Mouse (Mus musculus): ENCODE measurements at regions not wholly inside any gene's neighbourhood (a gene's known extent, or its start where the extent isn't known, plus 50 kb on each side); places are given as distances from the start of the nearest gene placed in this dataset.

GRCm38 (mm10) chr14:16152702-16153101 lies 96.4 kb upstream of the Ngly1 start:
- DNase-seq (ENCODE audit: low spot score) (peak; percentile 40), ATAC-seq (peak; percentile 84)
- H3K27me3 ChIP-seq (ENCODE audit: insufficient read depth, low read length): no peaks in the 10 kb centered on the region
- no peak overlapping the region for H3K27ac ChIP-seq
- H3K36me3 ChIP-seq (ENCODE audit: insufficient read depth, low read length): no peaks in the 10 kb centered on the region
- TF ChIP-seq CTCF (IDR thresholded peaks at IDR 0.05; ENCODE audit: low read depth): no peak
- no peak overlapping the region for H3K9ac ChIP-seq (replicated peaks; ENCODE audit: low read length)
- no peak overlapping the region for H3K4me2 ChIP-seq (ENCODE audit: low read depth, low read length)
- WGBS: 19% methylated on average over 3 of the region's 3 CpGs
- no peak overlapping the region for H3K4me3 ChIP-seq (ENCODE audit: low read length)
- no peaks in the 10 kb centered on the region for H3K4me1 ChIP-seq (ENCODE audit: insufficient read depth, low read length)
- no peaks in the 10 kb centered on the region for H3K9me3 ChIP-seq (ENCODE audit: low read length)

DNA sequence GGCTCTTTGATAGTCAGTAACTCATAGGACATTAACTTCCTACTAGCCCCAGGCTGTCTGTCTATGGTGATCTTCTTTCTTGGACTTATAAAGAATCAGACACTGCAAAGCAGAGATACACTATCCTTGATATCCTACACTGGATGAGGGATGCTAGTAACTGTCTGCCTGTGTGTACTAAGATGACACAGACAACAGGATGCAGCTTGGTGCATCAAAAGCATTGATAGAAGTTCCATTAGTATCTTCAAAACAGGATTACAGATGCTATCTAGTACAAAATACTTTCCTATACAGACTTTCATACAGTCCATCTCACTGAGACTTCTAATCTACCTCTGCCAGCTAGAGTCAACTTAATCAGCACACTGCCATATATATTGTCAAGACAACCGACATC lies 94.0 kb upstream of the Ngly1 start:
- WGBS: 86% methylated on average over 1 of the region's 1 CpGs
- TF ChIP-seq CTCF (IDR thresholded peaks at IDR 0.05; ENCODE audit: low read depth): no peak
- Histone ChIP-seq H3K9me3 (ENCODE audit: low read length) (no peaks in the 10 kb centered on the region), H3K4me1 (ENCODE audit: insufficient read depth, low read length) (no peaks in the 10 kb centered on the region), H3K9ac (replicated peaks; ENCODE audit: low read length) (no peak overlapping the region), H3K4me2 (ENCODE audit: low read depth, low read length) (no peak overlapping the region), H3K27me3 (ENCODE audit: insufficient read depth, low read length) (no peaks in the 10 kb centered on the region), H3K4me3 (ENCODE audit: low read length) (no peak overlapping the region), H3K27ac (no peak overlapping the region), H3K36me3 (ENCODE audit: insufficient read depth, low read length) (no peaks in the 10 kb centered on the region)
- no peak for DNase-seq (ENCODE audit: low spot score)
- no peak for ATAC-seq

GRCm38 (mm10) chr14:16170226-16170625 lies 78.9 kb upstream of the Ngly1 start:
- H3K4me1 ChIP-seq (ENCODE audit: insufficient read depth, low read length): no peaks in the 10 kb centered on the region
- no peak for TF ChIP-seq CTCF (IDR thresholded peaks at IDR 0.05; ENCODE audit: low read depth)
- 81% methylated on average over 1 of the region's 1 CpGs for WGBS
- H3K27ac ChIP-seq: no peak overlapping the region
- H3K4me2 ChIP-seq (ENCODE audit: low read depth, low read length): no peak overlapping the region
- H3K9ac ChIP-seq (replicated peaks; ENCODE audit: low read length): no peak overlapping the region
- no peaks in the 10 kb centered on the region for H3K9me3 ChIP-seq (ENCODE audit: low read length)
- no peak overlapping the region for H3K4me3 ChIP-seq (ENCODE audit: low read length)
- no peaks in the 10 kb centered on the region for H3K27me3 ChIP-seq (ENCODE audit: insufficient read depth, low read length)
- no peak for ATAC-seq
- DNase-seq (ENCODE audit: low spot score): no peak
- H3K36me3 ChIP-seq (ENCODE audit: insufficient read depth, low read length): no peaks in the 10 kb centered on the region

DNA sequence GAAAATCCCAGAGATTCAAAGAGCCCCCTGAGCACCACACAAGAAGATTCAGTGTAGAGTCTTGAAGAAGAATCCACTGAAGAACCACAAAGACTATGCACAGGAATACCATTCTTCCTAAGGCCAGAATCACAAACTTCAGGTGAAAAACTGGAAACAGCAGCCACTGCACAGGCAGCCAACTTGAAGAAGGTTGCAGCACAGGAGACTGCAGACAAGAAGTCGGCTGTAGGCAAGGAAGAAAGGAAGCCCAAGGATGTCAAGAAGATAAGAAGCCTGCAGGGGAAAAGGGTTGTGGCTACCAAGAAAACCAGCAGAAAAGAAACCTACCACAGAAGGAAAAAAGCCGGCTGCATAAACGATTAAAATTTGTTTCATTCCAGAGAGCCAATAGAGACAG lies 76.8 kb upstream of the Ngly1 start:
- WGBS: 94% methylated on average over 3 of the region's 3 CpGs
- no peak for ATAC-seq

DNA sequence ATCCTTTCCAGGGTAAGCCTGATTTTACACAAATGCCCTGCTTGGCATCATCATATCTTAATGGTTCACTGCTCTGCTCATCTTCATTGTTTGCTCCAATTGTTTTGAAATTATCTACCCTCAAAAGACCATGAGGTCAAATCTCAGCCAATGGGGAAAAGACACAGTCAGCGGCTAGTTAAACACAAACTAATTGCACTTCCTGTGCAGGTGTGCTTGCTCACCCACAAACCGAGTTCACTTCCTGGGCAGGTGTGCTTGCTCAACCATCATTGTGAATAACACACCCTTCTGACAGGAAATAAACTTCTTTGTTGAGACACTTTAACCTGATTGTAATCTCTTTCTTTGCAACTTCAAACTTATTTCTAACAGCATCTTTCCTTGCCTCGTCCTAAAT lies 75.8 kb upstream of the Ngly1 start:
- no peak for DNase-seq (ENCODE audit: low spot score)
- H3K9me3 ChIP-seq (ENCODE audit: low read length): no peaks in the 10 kb centered on the region
- no peaks in the 10 kb centered on the region for H3K27me3 ChIP-seq (ENCODE audit: insufficient read depth, low read length)
- TF ChIP-seq CTCF (IDR thresholded peaks at IDR 0.05; ENCODE audit: low read depth): no peak
- H3K9ac ChIP-seq (replicated peaks; ENCODE audit: low read length): no peak overlapping the region
- no peaks in the 10 kb centered on the region for H3K4me1 ChIP-seq (ENCODE audit: insufficient read depth, low read length)
- H3K4me2 ChIP-seq (ENCODE audit: low read depth, low read length): no peak overlapping the region
- no peak for ATAC-seq
- no peaks in the 10 kb centered on the region for H3K36me3 ChIP-seq (ENCODE audit: insufficient read depth, low read length)
- 77% methylated on average over 3 of the region's 3 CpGs for WGBS
- H3K4me3 ChIP-seq (ENCODE audit: low read length): no peak overlapping the region
- no peak overlapping the region for H3K27ac ChIP-seq

More for the DNA sequence above, 76.8 kb upstream of the Ngly1 start:
- no peak overlapping the region for H3K27ac ChIP-seq
- no peak overlapping the region for H3K4me3 ChIP-seq (ENCODE audit: low read length)
- no peaks in the 10 kb centered on the region for H3K9me3 ChIP-seq (ENCODE audit: low read length)
- TF ChIP-seq CTCF (IDR thresholded peaks at IDR 0.05; ENCODE audit: low read depth): no peak
- no peaks in the 10 kb centered on the region for H3K27me3 ChIP-seq (ENCODE audit: insufficient read depth, low read length)
- DNase-seq (ENCODE audit: low spot score): no peak
- H3K4me2 ChIP-seq (ENCODE audit: low read depth, low read length): no peak overlapping the region
- no peaks in the 10 kb centered on the region for H3K4me1 ChIP-seq (ENCODE audit: insufficient read depth, low read length)
- no peak overlapping the region for H3K9ac ChIP-seq (replicated peaks; ENCODE audit: low read length)
- no peaks in the 10 kb centered on the region for H3K36me3 ChIP-seq (ENCODE audit: insufficient read depth, low read length)

- H3K27ac ChIP-seq: no peak overlapping the region
- H3K36me3 ChIP-seq (ENCODE audit: insufficient read depth, low read length): no peaks in the 10 kb centered on the region
- H3K9ac ChIP-seq (replicated peaks; ENCODE audit: low read length): no peak overlapping the region
- 86% methylated on average over 3 of the region's 3 CpGs for WGBS
- no peak for TF ChIP-seq CTCF (IDR thresholded peaks at IDR 0.05; ENCODE audit: low read depth)
- H3K4me2 ChIP-seq (ENCODE audit: low read depth, low read length): no peak overlapping the region
- ATAC-seq (no peak), DNase-seq (ENCODE audit: low spot score) (no peak)
- no peak overlapping the region for H3K4me3 ChIP-seq (ENCODE audit: low read length)
- no peaks in the 10 kb centered on the region for H3K27me3 ChIP-seq (ENCODE audit: insufficient read depth, low read length)
- no peaks in the 10 kb centered on the region for H3K9me3 ChIP-seq (ENCODE audit: low read length)
- H3K4me1 ChIP-seq (ENCODE audit: insufficient read depth, low read length): no peaks in the 10 kb centered on the region
Observed at GRCm38 (mm10) chr14:16178227-16178626, 70.9 kb upstream of the Ngly1 start.

DNA sequence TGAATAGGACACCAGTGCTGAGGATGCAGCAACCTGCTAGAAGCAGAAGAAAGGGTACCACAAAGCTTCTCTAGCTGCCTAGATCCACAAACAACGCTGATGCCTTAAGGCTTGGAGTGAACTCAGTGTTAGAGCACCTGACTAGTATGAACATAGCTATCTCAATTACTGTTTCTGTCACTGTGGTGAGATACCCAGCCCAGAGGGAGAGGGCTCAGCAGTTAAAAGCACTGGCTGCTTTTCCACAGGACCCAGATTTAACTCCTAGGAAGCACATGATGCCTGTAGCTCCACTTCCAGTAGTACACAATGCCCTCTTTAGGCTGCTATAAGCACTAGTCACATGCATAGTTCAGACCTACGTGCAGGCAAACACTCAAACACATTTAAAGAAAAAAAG lies 67.3 kb upstream of the Ngly1 start:
- Histone ChIP-seq H3K27me3 (ENCODE audit: insufficient read depth, low read length) (no peaks in the 10 kb centered on the region), H3K36me3 (ENCODE audit: insufficient read depth, low read length) (no peaks in the 10 kb centered on the region), H3K9ac (replicated peaks; ENCODE audit: low read length) (no peak overlapping the region), H3K9me3 (ENCODE audit: low read length) (no peaks in the 10 kb centered on the region), H3K27ac (no peak overlapping the region), H3K4me3 (ENCODE audit: low read length) (no peak overlapping the region), H3K4me2 (ENCODE audit: low read depth, low read length) (no peak overlapping the region), H3K4me1 (ENCODE audit: insufficient read depth, low read length) (no peaks in the 10 kb centered on the region)
- DNase-seq (ENCODE audit: low spot score): peak; percentile 41
- 72% methylated on average over 2 of the region's 2 CpGs for WGBS
- TF ChIP-seq CTCF (IDR thresholded peaks at IDR 0.05; ENCODE audit: low read depth): peak; percentile 44; the same call in 1 of the 2 replicates
- ATAC-seq: peak; percentile 49; the same call in 1 of the 2 replicates
